Mouse (Mus musculus): Measurements from ENCODE around the gene Crat.

Gene Crat

GRCm38 (mm10) chr2:30415157-30415935 is at the start of gene Crat:
Gene Crat (minus strand): TSS chr2:30415813.
- peak; percentile 93 to 96 for DNase-seq

GRCm38 (mm10) chr2:30464411-30464810 is 48.8 kb upstream of the Crat start:
- no peak for DNase-seq

GRCm38 (mm10) chr2:30463904-30464330 is 48.3 kb upstream of the Crat start:
- peak; percentile 71 to 82 for DNase-seq

- peak; percentile 63 to 78 for DNase-seq
Observed at GRCm38 (mm10) chr2:30463341-30463761, 47.7 kb upstream of the Crat start.

- peak in 1 of 2 experiments; percentile 44 for DNase-seq
Observed at GRCm38 (mm10) chr2:30459241-30459640, 43.6 kb upstream of the Crat start.

GRCm38 (mm10) chr2:30458349-30458748 is 42.7 kb upstream of the Crat start:
- no peak for DNase-seq

GRCm38 (mm10) chr2:30456104-30456980 is 40.7 kb upstream of the Crat start:
- DNase-seq: no peak

GRCm38 (mm10) chr2:30454587-30454986 is 39.0 kb upstream of the Crat start:
- no peak for DNase-seq

GRCm38 (mm10) chr2:30453570-30453969 is 38.0 kb upstream of the Crat start:
- DNase-seq: no peak

- no peak for DNase-seq
Observed at GRCm38 (mm10) chr2:30451525-30451924, 35.9 kb upstream of the Crat start.

- peak in 1 of 2 experiments; percentile 49 for DNase-seq
Observed at GRCm38 (mm10) chr2:30450530-30450929, 34.9 kb upstream of the Crat start.

GRCm38 (mm10) chr2:30448371-30448770 is 32.8 kb upstream of the Crat start:
- no peak for DNase-seq

GRCm38 (mm10) chr2:30446891-30447826 is 31.5 kb upstream of the Crat start:
- DNase-seq: no peak

- peak; percentile 77 to 84 for DNase-seq
Observed at GRCm38 (mm10) chr2:30445312-30445711, 29.7 kb upstream of the Crat start.

- DNase-seq: no peak
Observed at GRCm38 (mm10) chr2:30444450-30444849, 28.8 kb upstream of the Crat start.

- peak in 1 of 2 experiments; percentile 40 for DNase-seq
Observed at GRCm38 (mm10) chr2:30444006-30444405, 28.4 kb upstream of the Crat start.

GRCm38 (mm10) chr2:30443281-30443680 is 27.7 kb upstream of the Crat start:
- no peak for DNase-seq

GRCm38 (mm10) chr2:30442498-30442890 is 26.9 kb upstream of the Crat start:
- DNase-seq: peak in 1 of 2 experiments; percentile 42

GRCm38 (mm10) chr2:30441518-30442497 is 26.2 kb upstream of the Crat start:
- peak; percentile 81 to 90 for DNase-seq

GRCm38 (mm10) chr2:30440701-30441517 is 25.3 kb upstream of the Crat start:
- peak; percentile 82 to 87 for DNase-seq
